Mouse (Mus musculus): ENCODE results near the gene Olfr599.

- TF ChIP-seq GATA1 (IDR thresholded peaks at IDR 0.05; ENCODE audit: borderline replicate concordance, low read length), result no peak
- TF ChIP-seq FLI1 (IDR thresholded peaks at IDR 0.05; ENCODE audit: low read length), result no peak
Measured at GRCm38 (mm10) chr7:103349569-103349968, 13.9 kb downstream of the Olfr599 start, which contains the start of gene Olfr600.

Data from megakaryocyte, embryonic 14.5 days (primary cell).